Mouse (Mus musculus) forebrain, postnatal 0 days (tissue): ENCODE measurements at regions not wholly inside any gene's neighbourhood (a gene's known extent, or its start where the extent isn't known, plus 50 kb on each side); places are given as distances from the start of the nearest gene placed in this dataset.

Experiments
- ATAC-seq: fragments of 200-750 bp; cut with Nextera tagmentation; 2 replicates; pipeline ENCODE4 v1.8.0; 2017; ENCODE audit warnings: mild to moderate bottlenecking, moderate library complexity
- DNase-seq: peaks from one replicate; pipeline ENCODE4 v3.0.0-alpha.2; 2015
- H3K27ac ChIP-seq: fragments of 300-500 bp; sonication (generic); 2 replicates; pipeline ENCODE4 v1.5.1; 2014; ENCODE audit warnings: low read depth, mild to moderate bottlenecking, antibody characterized with exemption, low read length, moderate library complexity, mixed read lengths
- H3K27me3 ChIP-seq: fragments of 300-500 bp; sonication (generic); 2 replicates; pipeline ENCODE4 v1.6.1; 2014; ENCODE audit warnings: mild to moderate bottlenecking, low read length, mixed read lengths; ENCODE audit not compliant: insufficient read depth
- H3K36me3 ChIP-seq: fragments of 300-500 bp; sonication (generic); 2 replicates; pipeline ENCODE4 v1.6.1; 2014; ENCODE audit warnings: mild to moderate bottlenecking, moderate library complexity; ENCODE audit not compliant: insufficient read depth
- H3K4me1 ChIP-seq: fragments of 300-500 bp; sonication (generic); 2 replicates; pipeline ENCODE4 v1.6.1; 2014; ENCODE audit warnings: antibody characterized with exemption; ENCODE audit not compliant: insufficient read depth
- H3K4me2 ChIP-seq: fragments of 300-500 bp; sonication (generic); 2 replicates; pipeline ENCODE4 v1.6.1; 2014; ENCODE audit warnings: low read depth, mild to moderate bottlenecking, moderate library complexity
- H3K4me3 ChIP-seq: fragments of 300-500 bp; sonication (generic); 2 replicates; pipeline ENCODE4 v1.5.1; 2014; ENCODE audit warnings: low read depth, low read length, mixed read lengths
- H3K9ac ChIP-seq: fragments of 300-500 bp; sonication (generic); 2 replicates; pipeline ENCODE4 v1.6.1; 2014; ENCODE audit warnings: mild to moderate bottlenecking
- H3K9me3 ChIP-seq: fragments of 300-500 bp; sonication (generic); 2 replicates; pipeline ENCODE4 v1.6.1; 2016; ENCODE audit warnings: low read length
- CTCF ChIP-seq: sonication (generic); IDR thresholded peaks from 2 replicates; pipeline ENCODE4 v1.5.1; 2016; ENCODE audit warnings: antibody characterized with exemption, control low read depth, low read depth
- WGBS: fragments of 180-500 bp; shearing (Covaris S2); extraction: QIAGEN DNeasy Blood & Tissue Kit; methylation state at CpG from one replicate; pipeline ENCODE4 v1.1.7; 2014; 5-methylcytosine and 5-hydroxymethylcytosine counted together

GRCm38 (mm10) chr19:60684417-60684816 lies 71.4 kb upstream of the Nanos1 start:
- Histone ChIP-seq H3K27ac (no peak overlapping the region), H3K4me1 (no peaks in the 10 kb centered on the region), H3K9me3 (no peaks in the 10 kb centered on the region), H3K4me3 (no peak overlapping the region), H3K4me2 (no peak overlapping the region), H3K27me3 (no peaks in the 10 kb centered on the region), H3K36me3 (no peaks in the 10 kb centered on the region), H3K9ac (no peak overlapping the region)
- DNase-seq (no peak), ATAC-seq (no peak)
- 93% methylated on average over 4 of the region's 4 CpGs for WGBS
- no peak for TF ChIP-seq CTCF

GRCm38 (mm10) chr19:60682283-60682682 lies 73.5 kb upstream of the Nanos1 start:
- H3K9me3 ChIP-seq, result no peaks in the 10 kb centered on the region
- no peaks in the 10 kb centered on the region for H3K36me3 ChIP-seq
- no peak overlapping the region for H3K4me3 ChIP-seq
- no peak for TF ChIP-seq CTCF
- no peaks in the 10 kb centered on the region for H3K27me3 ChIP-seq
- ATAC-seq (peak; percentile 71), DNase-seq (peak; percentile 31)
- 46% methylated on average over 3 of the region's 3 CpGs for WGBS
- no peak overlapping the region for H3K4me2 ChIP-seq
- H3K9ac ChIP-seq, result no peak overlapping the region
- H3K4me1 ChIP-seq, result no peaks in the 10 kb centered on the region
- no peak overlapping the region for H3K27ac ChIP-seq

GRCm38 (mm10) chr19:60681481-60681880 lies 74.3 kb upstream of the Nanos1 start:
- no peaks in the 10 kb centered on the region for H3K27me3 ChIP-seq
- no peaks in the 10 kb centered on the region for H3K9me3 ChIP-seq
- no peak overlapping the region for H3K4me3 ChIP-seq
- WGBS, result 61% methylated on average over 1 of the region's 1 CpGs
- ATAC-seq (no peak), DNase-seq (no peak)
- no peaks in the 10 kb centered on the region for H3K4me1 ChIP-seq
- H3K36me3 ChIP-seq, result no peaks in the 10 kb centered on the region
- H3K27ac ChIP-seq, result no peak overlapping the region
- H3K9ac ChIP-seq, result no peak overlapping the region
- TF ChIP-seq CTCF, result no peak
- no peak overlapping the region for H3K4me2 ChIP-seq

- Histone ChIP-seq H3K27me3 (no peaks in the 10 kb centered on the region), H3K9ac (no peak overlapping the region), H3K36me3 (no peaks in the 10 kb centered on the region), H3K9me3 (no peaks in the 10 kb centered on the region), H3K4me1 (no peaks in the 10 kb centered on the region), H3K4me3 (no peak overlapping the region), H3K27ac (no peak overlapping the region), H3K4me2 (no peak overlapping the region)
- DNase-seq (no peak), ATAC-seq (no peak)
- no peak for TF ChIP-seq CTCF
- WGBS, result 92% methylated on average over 2 of the region's 2 CpGs
Measured at GRCm38 (mm10) chr19:60678236-60678635, 77.6 kb upstream of the Nanos1 start.

GRCm38 (mm10) chr19:60674953-60675472 lies 80.8 kb upstream of the Nanos1 start:
- Histone ChIP-seq H3K4me3 (no peak overlapping the region), H3K4me2 (no peak overlapping the region), H3K9me3 (no peaks in the 10 kb centered on the region), H3K36me3 (no peaks in the 10 kb centered on the region), H3K9ac (no peak overlapping the region), H3K27ac (no peak overlapping the region), H3K4me1 (no peaks in the 10 kb centered on the region), H3K27me3 (no peaks in the 10 kb centered on the region)
- WGBS, result 28% methylated on average over 5 of the region's 5 CpGs
- DNase-seq (no peak), ATAC-seq (no peak; the same call in 1 of the 2 replicates)
- no peak for TF ChIP-seq CTCF

GRCm38 (mm10) chr19:60670781-60671180 lies 85.0 kb upstream of the Nanos1 start:
- Histone ChIP-seq H3K4me2 (no peak overlapping the region), H3K9me3 (no peaks in the 10 kb centered on the region), H3K27ac (no peak overlapping the region), H3K9ac (no peak overlapping the region), H3K4me3 (no peak overlapping the region), H3K4me1 (no peaks in the 10 kb centered on the region), H3K36me3 (no peaks in the 10 kb centered on the region), H3K27me3 (no peaks in the 10 kb centered on the region)
- ATAC-seq (no peak), DNase-seq (no peak)
- no peak for TF ChIP-seq CTCF

GRCm38 (mm10) chr19:60665842-60666241 lies 85.0 kb upstream of the Cacul1 start:
- Histone ChIP-seq H3K27me3 (no peaks in the 10 kb centered on the region), H3K9me3 (no peaks in the 10 kb centered on the region), H3K4me3 (no peak overlapping the region), H3K9ac (no peak overlapping the region), H3K4me1 (no peaks in the 10 kb centered on the region), H3K36me3 (no peaks in the 10 kb centered on the region), H3K27ac (no peak overlapping the region), H3K4me2 (no peak overlapping the region)
- DNase-seq (no peak), ATAC-seq (no peak)
- TF ChIP-seq CTCF, result no peak
- WGBS, result 85% methylated on average over 7 of the region's 7 CpGs
